Mouse (Mus musculus) heart, embryonic 12.5 days (tissue): ENCODE results near the gene Ctnnbip1. TPM values are rescaled to one million over a fixed set of nuclear protein-coding genes. Genes with fewer than 3 reads are reported as not detected.

Source experiments
- ATAC-seq: fragments of 200-750 bp; cut with Nextera tagmentation; 2 replicates; pipeline ENCODE4 v1.8.0; 2017; ENCODE audit warnings: moderate TSS enrichment, moderate library complexity; ENCODE audit not compliant: insufficient number of reproducible peaks, low FRiP score
- H3K27ac ChIP-seq: fragments of 300-500 bp; sonication (generic); 2 replicates; pipeline ENCODE4 v1.5.1; 2016; ENCODE audit warnings: mild to moderate bottlenecking, moderate library complexity; ENCODE audit not compliant: poor library complexity, severe bottlenecking
- H3K27me3 ChIP-seq: fragments of 300-500 bp; sonication (generic); replicated peaks from 2 replicates; pipeline ENCODE4 v1.6.1; 2016; ENCODE audit warnings: mild to moderate bottlenecking, moderate library complexity
- H3K36me3 ChIP-seq: fragments of 300-500 bp; sonication (generic); 2 replicates; pipeline ENCODE4 v1.6.1; 2016; ENCODE audit warnings: mild to moderate bottlenecking, moderate library complexity
- H3K4me1 ChIP-seq: fragments of 300-500 bp; sonication (generic); replicated peaks from 2 replicates; pipeline ENCODE4 v1.6.1; 2016; ENCODE audit warnings: mild to moderate bottlenecking
- H3K4me2 ChIP-seq: fragments of 300-500 bp; sonication (generic); 2 replicates; pipeline ENCODE4 v1.6.1; 2016; ENCODE audit warnings: mild to moderate bottlenecking, moderate library complexity
- H3K4me3 ChIP-seq: fragments of 300-500 bp; sonication (generic); 2 replicates; pipeline ENCODE4 v1.5.1; 2016; ENCODE audit warnings: mild to moderate bottlenecking
- H3K9ac ChIP-seq: fragments of 300-500 bp; sonication (generic); 2 replicates; pipeline ENCODE4 v1.6.1; 2016; ENCODE audit warnings: mild to moderate bottlenecking, moderate library complexity
- H3K9me3 ChIP-seq: fragments of 300-500 bp; sonication (generic); replicated peaks from 2 replicates; pipeline ENCODE4 v1.6.1; 2016; ENCODE audit warnings: mild to moderate bottlenecking, moderate library complexity
- WGBS: fragments of 180-500 bp; shearing (Covaris S2); methylation state at CpG from one replicate; pipeline ENCODE4 v1.1.7; 2016; 5-methylcytosine and 5-hydroxymethylcytosine counted together
- polyA plus RNA-seq: library from polyadenylated mRNA; unstranded; fragments of >200 nt; fragmentation: Nextera tagmentation; extraction: Ambion mirVana; gene quantifications from 2 replicates; pipeline ENCODE4 v1.2.1, GENCODE M21; 2016

Ctnnbip1 gene
- polyA plus RNA-seq, 1 experiment from 2014 or later, result 38.5 TPM

GRCm38 (mm10) chr4:149498901-149499300 lies 19.1 kb upstream of the Ctnnbip1 start:
- Histone ChIP-seq H3K27me3 (no peaks in the 10 kb centered on the region), H3K4me2 (no peak overlapping the region), H3K4me1 (no peaks in the 10 kb centered on the region), H3K4me3 (no peak overlapping the region), H3K9ac (no peak overlapping the region), H3K27ac (no peak overlapping the region), H3K9me3 (no peaks in the 10 kb centered on the region), H3K36me3 (peaks cover 78% of the 10 kb centered on the region)
- 78% methylated on average over 8 of the region's 8 CpGs for WGBS
- no peak for ATAC-seq

GRCm38 (mm10) chr4:149499790-149500189 lies 18.2 kb upstream of the Ctnnbip1 start:
- Histone ChIP-seq H3K27ac (no peak overlapping the region), H3K9me3 (no peaks in the 10 kb centered on the region), H3K4me3 (no peak overlapping the region), H3K9ac (no peak overlapping the region), H3K4me1 (no peaks in the 10 kb centered on the region), H3K4me2 (no peak overlapping the region), H3K36me3 (peaks cover 69% of the 10 kb centered on the region), H3K27me3 (no peaks in the 10 kb centered on the region)
- ATAC-seq, result no peak
- WGBS, result 74% methylated on average over 5 of the region's 5 CpGs

- no peaks in the 10 kb centered on the region for H3K9me3 ChIP-seq
- no peaks in the 10 kb centered on the region for H3K27me3 ChIP-seq
- H3K27ac ChIP-seq, result no peak overlapping the region
- ATAC-seq, result no peak
- WGBS, result 82% methylated on average over 5 of the region's 5 CpGs
- no peaks in the 10 kb centered on the region for H3K4me1 ChIP-seq
- H3K4me2 ChIP-seq, result no peak overlapping the region
- no peak overlapping the region for H3K4me3 ChIP-seq
- peaks cover 32% of the 10 kb centered on the region for H3K36me3 ChIP-seq
- no peak overlapping the region for H3K9ac ChIP-seq
Observed at GRCm38 (mm10) chr4:149504363-149504762, 13.7 kb upstream of the Ctnnbip1 start.

- H3K27me3 ChIP-seq, result no peaks in the 10 kb centered on the region
- no peak overlapping the region for H3K4me2 ChIP-seq
- peaks cover 28% of the 10 kb centered on the region for H3K36me3 ChIP-seq
- no peaks in the 10 kb centered on the region for H3K4me1 ChIP-seq
- no peaks in the 10 kb centered on the region for H3K9me3 ChIP-seq
- H3K4me3 ChIP-seq, result no peak overlapping the region
- 38% methylated on average over 3 of the region's 3 CpGs for WGBS
- no peak overlapping the region for H3K27ac ChIP-seq
- no peak overlapping the region for H3K9ac ChIP-seq
- ATAC-seq, result no peak
Observed at GRCm38 (mm10) chr4:149504858-149505257, 13.2 kb upstream of the Ctnnbip1 start.

GRCm38 (mm10) chr4:149505261-149505967 lies 12.6 kb upstream of the Ctnnbip1 start:
- Histone ChIP-seq H3K27me3 (no peaks in the 10 kb centered on the region), H3K9ac (no peak overlapping the region), H3K4me2 (no peak overlapping the region), H3K9me3 (no peaks in the 10 kb centered on the region), H3K4me1 (no peaks in the 10 kb centered on the region), H3K27ac (no peak overlapping the region), H3K36me3 (peaks cover 23% of the 10 kb centered on the region), H3K4me3 (no peak overlapping the region)
- WGBS, result 64% methylated on average over 15 of the region's 15 CpGs
- no peak for ATAC-seq

- H3K4me2 ChIP-seq, result no peak overlapping the region
- H3K36me3 ChIP-seq, result peaks cover 12% of the 10 kb centered on the region
- no peak for ATAC-seq
- no peak overlapping the region for H3K27ac ChIP-seq
- WGBS, result 71% methylated on average over 3 of the region's 3 CpGs
- H3K4me3 ChIP-seq, result no peak overlapping the region
- H3K4me1 ChIP-seq, result peaks cover 8% of the 10 kb centered on the region
- no peaks in the 10 kb centered on the region for H3K27me3 ChIP-seq
- H3K9me3 ChIP-seq, result no peaks in the 10 kb centered on the region
- H3K9ac ChIP-seq, result no peak overlapping the region
Observed at GRCm38 (mm10) chr4:149506904-149507303, 11.1 kb upstream of the Ctnnbip1 start.

GRCm38 (mm10) chr4:149511221-149511646 lies 6.8 kb upstream of the Ctnnbip1 start:
- no peak for ATAC-seq
- no peaks in the 10 kb centered on the region for H3K27me3 ChIP-seq
- peaks cover 11% of the 10 kb centered on the region for H3K4me1 ChIP-seq
- no peak overlapping the region for H3K4me2 ChIP-seq
- H3K36me3 ChIP-seq, result no peaks in the 10 kb centered on the region
- H3K4me3 ChIP-seq, result no peak overlapping the region
- H3K9ac ChIP-seq, result no peak overlapping the region
- H3K27ac ChIP-seq, result no peak overlapping the region
- WGBS, result 53% methylated on average over 6 of the region's 6 CpGs
- no peaks in the 10 kb centered on the region for H3K9me3 ChIP-seq

GRCm38 (mm10) chr4:149512072-149512471 lies 6.0 kb upstream of the Ctnnbip1 start:
- WGBS, result 76% methylated on average over 7 of the region's 7 CpGs
- ATAC-seq, result no peak
- Histone ChIP-seq H3K4me1 (peaks cover 11% of the 10 kb centered on the region), H3K9me3 (no peaks in the 10 kb centered on the region), H3K36me3 (no peaks in the 10 kb centered on the region), H3K4me3 (no peak overlapping the region), H3K9ac (no peak overlapping the region), H3K4me2 (no peak overlapping the region), H3K27ac (no peak overlapping the region), H3K27me3 (no peaks in the 10 kb centered on the region)

GRCm38 (mm10) chr4:149515706-149516105 lies 2.3 kb upstream of the Ctnnbip1 start:
- H3K9me3 ChIP-seq, result no peaks in the 10 kb centered on the region
- no peak overlapping the region for H3K9ac ChIP-seq
- peaks cover 22% of the 10 kb centered on the region for H3K4me1 ChIP-seq
- no peaks in the 10 kb centered on the region for H3K27me3 ChIP-seq
- no peak overlapping the region for H3K4me2 ChIP-seq
- no peak overlapping the region for H3K27ac ChIP-seq
- ATAC-seq, result no peak
- 81% methylated on average over 5 of the region's 5 CpGs for WGBS
- no peaks in the 10 kb centered on the region for H3K36me3 ChIP-seq
- no peak overlapping the region for H3K4me3 ChIP-seq

- Histone ChIP-seq H3K9me3 (no peaks in the 10 kb centered on the region), H3K36me3 (no peaks in the 10 kb centered on the region), H3K27ac (peak overlapping the region; percentile 66), H3K4me2 (peak overlapping the region; percentile 85), H3K4me3 (peak overlapping the region; percentile 85), H3K9ac (peak overlapping the region; percentile 95), H3K27me3 (no peaks in the 10 kb centered on the region), H3K4me1 (peaks cover 32% of the 10 kb centered on the region)
- ATAC-seq, result no peak
- WGBS, result 6% methylated on average over 37 of the region's 52 CpGs
Observed at GRCm38 (mm10) chr4:149518351-149519220, 550 bp downstream of the Ctnnbip1 start.

- 62% methylated on average over 10 of the region's 10 CpGs for WGBS
- no peak overlapping the region for H3K27ac ChIP-seq
- no peak overlapping the region for H3K4me3 ChIP-seq
- no peaks in the 10 kb centered on the region for H3K36me3 ChIP-seq
- peaks cover 57% of the 10 kb centered on the region for H3K4me1 ChIP-seq
- no peak overlapping the region for H3K4me2 ChIP-seq
- no peaks in the 10 kb centered on the region for H3K27me3 ChIP-seq
- no peak for ATAC-seq
- H3K9ac ChIP-seq, result no peak overlapping the region
- H3K9me3 ChIP-seq, result no peaks in the 10 kb centered on the region
Observed at GRCm38 (mm10) chr4:149521258-149521657, 3.2 kb downstream of the Ctnnbip1 start.
